Mouse (Mus musculus) testis, adult 2 months (tissue): ENCODE results near the gene Rnf225.

ENCODE experiments used
- CTCF ChIP-seq: fragments of 200-500 bp; IDR thresholded peaks from 2 replicates; pipeline ENCODE4 v1.5.1; 2012; ENCODE audit warnings: low read depth, mild to moderate bottlenecking, inconsistent platforms, low read length, moderate library complexity; ENCODE audit not compliant: control insufficient read depth, insufficient read depth, insufficient replicate concordance
- POLR2A ChIP-seq: fragments of 200-500 bp; IDR thresholded peaks from 2 replicates; pipeline ENCODE4 v1.6.1; 2012; ENCODE audit warnings: low read depth, mild to moderate bottlenecking, inconsistent platforms, low read length, moderate library complexity; ENCODE audit not compliant: control insufficient read depth

DNA sequence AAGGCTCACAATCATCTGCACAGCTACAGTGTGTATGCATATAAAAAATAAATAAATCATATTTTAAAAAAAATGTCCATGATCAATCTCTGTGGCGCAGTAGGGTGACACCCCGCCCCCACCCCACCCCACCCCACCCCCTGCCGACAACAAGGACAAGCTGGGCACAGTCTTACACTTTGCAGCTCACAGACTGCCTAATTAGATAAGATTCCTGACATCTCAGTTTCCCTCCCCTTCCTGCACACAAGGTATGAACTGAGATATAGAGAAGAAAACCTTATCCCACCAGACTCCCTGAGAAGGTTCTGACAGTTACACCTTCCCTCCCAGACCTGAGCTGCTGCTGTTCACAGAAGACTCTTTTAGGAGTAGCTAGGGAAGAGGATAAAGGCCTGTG is 7.6 kb downstream of the Rnf225 start:
- TF ChIP-seq CTCF (no peak), POLR2A (no peak)
